Mouse (Mus musculus) fat pad, adult 2 months (tissue): ENCODE data around the gene Ctr9.

ENCODE experiments used
- DNase-seq: peaks from one replicate; pipeline ENCODE4 v3.0.0-alpha.2; 2011; ENCODE audit warnings: low read depth, low spot score; ENCODE audit errors: extremely low read depth

The Ctr9 gene

GRCm38 (mm10) chr7:111029046-111029553, 349 bp downstream of the Ctr9 start:
- DNase-seq = no peak

GRCm38 (mm10) chr7:111048920-111049319, 20.2 kb downstream of the Ctr9 start:
- no peak for DNase-seq

GRCm38 (mm10) chr7:111049652-111050421, 21.1 kb downstream of the Ctr9 start:
- DNase-seq = no peak

GRCm38 (mm10) chr7:111055221-111055620, 26.5 kb downstream of the Ctr9 start:
- DNase-seq = no peak

GRCm38 (mm10) chr7:111055984-111056657, 27.4 kb downstream of the Ctr9 start:
- DNase-seq = no peak

GRCm38 (mm10) chr7:111059527-111059926, 30.8 kb downstream of the Ctr9 start:
- DNase-seq = no peak

- no peak for DNase-seq
Measured at GRCm38 (mm10) chr7:111062971-111063370, 34.2 kb downstream of the Ctr9 start.

GRCm38 (mm10) chr7:111068181-111068580, 39.4 kb downstream of the Ctr9 start:
- no peak for DNase-seq

GRCm38 (mm10) chr7:111069439-111070166, 40.9 kb downstream of the Ctr9 start:
- no peak for DNase-seq

GRCm38 (mm10) chr7:111070167-111070496, 41.4 kb downstream of the Ctr9 start:
- DNase-seq = no peak

GRCm38 (mm10) chr7:111072410-111072809, 43.7 kb downstream of the Ctr9 start:
- no peak for DNase-seq

GRCm38 (mm10) chr7:111075288-111075687, 46.5 kb downstream of the Ctr9 start:
- DNase-seq = no peak

GRCm38 (mm10) chr7:111078271-111078670, 49.5 kb downstream of the Ctr9 start:
- no peak for DNase-seq

GRCm38 (mm10) chr7:111080026-111080425, 51.3 kb downstream of the Ctr9 start:
- no peak for DNase-seq

GRCm38 (mm10) chr7:111080876-111081275, 52.1 kb downstream of the Ctr9 start:
- DNase-seq = no peak

- no peak for DNase-seq
Measured at GRCm38 (mm10) chr7:111082043-111082821, 53.5 kb downstream of the Ctr9 start.

- peak; percentile 72 for DNase-seq
Measured at GRCm38 (mm10) chr7:111082822-111083732, 54.3 kb downstream of the Ctr9 start, which contains the start of gene Eif4g2. TSS of gene Eif4g2 (minus strand) at chr7:111083030.

- DNase-seq = no peak
Measured at GRCm38 (mm10) chr7:111083733-111084120, 55.0 kb downstream of the Ctr9 start.

GRCm38 (mm10) chr7:111084443-111084842, 55.7 kb downstream of the Ctr9 start:
- DNase-seq = no peak

- DNase-seq = no peak
Measured at GRCm38 (mm10) chr7:111085153-111085552, 56.4 kb downstream of the Ctr9 start.
